Mouse (Mus musculus) embryonic facial prominence, embryonic 11.5 days (tissue): ENCODE results near the gene Plxnd1. TPM values are rescaled to one million over a fixed set of nuclear protein-coding genes. Genes with fewer than 3 reads are reported as not detected.

ENCODE experiments used
- ATAC-seq: fragments of 200-750 bp; cut with Nextera tagmentation; replicated peaks from 2 replicates; pipeline ENCODE4 v1.8.0; 2017; ENCODE audit warnings: low read depth; ENCODE audit not compliant: insufficient number of reproducible peaks, low FRiP score, low TSS enrichment
- DNase-seq: peaks from one replicate; pipeline ENCODE4 v3.0.0-alpha.2; 2015; ENCODE audit warnings: low spot score
- H3K27ac ChIP-seq: fragments of 300-500 bp; sonication (generic); replicated peaks from 2 replicates; pipeline ENCODE4 v1.5.1; 2014; ENCODE audit warnings: mild to moderate bottlenecking, low read depth, low read length, control low read depth
- H3K27me3 ChIP-seq: fragments of 300-500 bp; sonication (generic); 2 replicates; pipeline ENCODE4 v1.6.1; 2014; ENCODE audit warnings: mild to moderate bottlenecking, low read length, moderate library complexity, mixed read lengths; ENCODE audit not compliant: control insufficient read depth, insufficient read depth
- H3K36me3 ChIP-seq: fragments of 300-500 bp; sonication (generic); replicated peaks from 2 replicates; pipeline ENCODE4 v1.6.1; 2014; ENCODE audit warnings: low read depth, mild to moderate bottlenecking, low read length, moderate library complexity, mixed read lengths; ENCODE audit not compliant: control insufficient read depth, insufficient read depth
- H3K4me1 ChIP-seq: fragments of 300-500 bp; sonication (generic); 2 replicates; pipeline ENCODE4 v1.6.1; 2014; ENCODE audit warnings: low read length, mixed read lengths; ENCODE audit not compliant: control insufficient read depth, insufficient read depth
- H3K4me2 ChIP-seq: fragments of 300-500 bp; sonication (generic); 2 replicates; pipeline ENCODE4 v1.6.1; 2014; ENCODE audit warnings: low read depth, mild to moderate bottlenecking, control low read depth, low read length, moderate library complexity
- H3K4me3 ChIP-seq: fragments of 300-500 bp; sonication (generic); 2 replicates; pipeline ENCODE4 v1.5.1; 2014; ENCODE audit warnings: low read depth, low read length, control low read depth
- H3K9ac ChIP-seq: fragments of 300-500 bp; sonication (generic); replicated peaks from 2 replicates; pipeline ENCODE4 v1.6.1; 2014; ENCODE audit warnings: mild to moderate bottlenecking, control low read depth, low read length
- H3K9me3 ChIP-seq: fragments of 300-500 bp; sonication (generic); replicated peaks from 2 replicates; pipeline ENCODE4 v1.6.1; 2016; ENCODE audit warnings: mild to moderate bottlenecking, low read length, inconsistent platforms, mixed read lengths; ENCODE audit not compliant: control insufficient read depth
- WGBS: fragments of 180-500 bp; shearing (Covaris S2); extraction: QIAGEN DNeasy Blood & Tissue Kit; methylation state at CpG from one replicate; pipeline ENCODE4 v1.1.7; 2014; 5-methylcytosine and 5-hydroxymethylcytosine counted together
- polyA plus RNA-seq: library from polyadenylated mRNA; unstranded; fragments of >200 nt; fragmentation: Nextera tagmentation; extraction: Ambion mirVana; gene quantifications from 2 replicates; pipeline ENCODE4 v1.2.1, GENCODE M21; 2014

Plxnd1 gene
- polyA plus RNA-seq, 1 experiment from 2014 or later = 19.1 TPM

DNA sequence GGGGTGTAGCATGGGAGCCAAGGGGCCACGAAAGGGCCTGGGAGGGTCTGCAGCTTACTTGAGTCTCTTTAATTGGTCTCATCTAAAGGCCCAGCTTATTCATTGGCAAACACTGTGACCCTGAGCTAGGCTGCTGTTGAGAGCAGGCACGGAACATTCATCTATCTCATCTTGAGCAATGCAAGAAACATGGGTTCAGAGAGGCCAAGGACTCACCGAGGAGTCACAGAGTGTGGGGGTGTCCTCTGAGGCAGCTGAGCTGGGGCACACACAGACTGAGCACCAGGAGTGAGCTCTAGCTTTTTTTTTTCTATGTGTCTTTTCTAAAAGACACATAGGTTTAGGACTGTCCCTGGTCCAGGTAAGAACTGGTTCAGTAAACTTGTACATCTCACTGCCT is 62.4 kb downstream of the Plxnd1 start:
- no peaks in the 10 kb centered on the region for H3K36me3 ChIP-seq
- no peak for ATAC-seq
- DNase-seq = no peak
- no peak overlapping the region for H3K4me3 ChIP-seq
- H3K9me3 ChIP-seq = no peaks in the 10 kb centered on the region
- no peak overlapping the region for H3K27ac ChIP-seq
- 97% methylated on average over 3 of the region's 3 CpGs for WGBS
- H3K4me2 ChIP-seq = no peak overlapping the region
- H3K27me3 ChIP-seq = no peaks in the 10 kb centered on the region
- H3K9ac ChIP-seq = no peak overlapping the region
- H3K4me1 ChIP-seq = no peaks in the 10 kb centered on the region

DNA sequence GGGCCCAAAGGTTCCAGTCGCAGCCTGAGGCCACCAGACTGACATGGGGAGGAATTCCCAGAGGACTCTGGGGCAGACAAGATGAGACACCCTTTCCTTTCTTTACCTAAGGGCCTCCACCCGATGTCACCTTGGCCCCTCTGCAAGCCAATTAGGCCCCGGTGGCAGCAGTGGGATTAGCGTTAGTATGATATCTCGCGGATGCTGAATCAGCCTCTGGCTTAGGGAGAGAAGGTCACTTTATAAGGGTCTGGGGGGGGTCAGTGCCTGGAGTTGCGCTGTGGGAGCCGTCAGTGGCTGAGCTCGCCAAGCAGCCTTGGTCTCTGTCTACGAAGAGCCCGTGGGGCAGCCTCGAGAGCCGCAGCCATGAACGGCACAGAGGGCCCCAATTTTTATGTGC is 63.2 kb downstream of the Plxnd1 start, which contains the start of gene Rho:
Gene Rho, plus strand, starts transcription at position 110 of the 400 bp plus-strand sequence.
- Histone ChIP-seq H3K9me3 (no peaks in the 10 kb centered on the region), H3K4me2 (no peak within 1 kb of the TSS)

DNA sequence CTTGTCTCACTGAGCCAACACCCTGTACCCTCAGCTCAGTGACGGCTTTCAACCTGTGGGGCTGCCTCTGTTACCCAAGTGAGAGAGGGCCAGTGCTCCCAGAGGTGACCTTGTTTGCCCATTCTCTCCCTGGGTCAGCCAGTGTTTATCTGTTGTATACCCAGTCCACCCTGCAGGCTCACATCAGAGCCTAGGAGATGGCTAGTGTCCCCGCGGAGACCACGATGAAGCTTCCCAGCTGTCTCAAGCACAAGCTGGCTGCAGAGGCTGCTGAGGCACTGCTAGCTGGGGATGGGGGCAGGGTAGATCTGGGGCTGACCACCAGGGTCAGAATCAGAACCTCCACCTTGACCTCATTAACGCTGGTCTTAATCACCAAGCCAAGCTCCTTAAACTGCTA is 64.8 kb downstream of the Plxnd1 start:
- no peak overlapping the region for H3K27ac ChIP-seq
- WGBS = 52% methylated on average over 5 of the region's 5 CpGs
- H3K9ac ChIP-seq = no peak overlapping the region
- H3K4me2 ChIP-seq = no peak overlapping the region
- H3K4me3 ChIP-seq = no peak overlapping the region
- DNase-seq (no peak), ATAC-seq (no peak)
- no peaks in the 10 kb centered on the region for H3K27me3 ChIP-seq
- H3K36me3 ChIP-seq = no peaks in the 10 kb centered on the region
- H3K4me1 ChIP-seq = no peaks in the 10 kb centered on the region
- no peaks in the 10 kb centered on the region for H3K9me3 ChIP-seq

More for the DNA sequence above, 63.2 kb downstream of the Plxnd1 start, which contains the start of gene Rho:
- DNase-seq (no peak), ATAC-seq (no peak)
- Histone ChIP-seq H3K4me3 (no peak within 1 kb of the TSS), H3K9ac (no peak within 1 kb of the TSS), H3K36me3 (no peaks in the 10 kb centered on the region), H3K27me3 (no peaks in the 10 kb centered on the region), H3K4me1 (no peaks in the 10 kb centered on the region), H3K27ac (no peak within 1 kb of the TSS)
- WGBS = 90% methylated on average over 14 of the region's 14 CpGs

DNA sequence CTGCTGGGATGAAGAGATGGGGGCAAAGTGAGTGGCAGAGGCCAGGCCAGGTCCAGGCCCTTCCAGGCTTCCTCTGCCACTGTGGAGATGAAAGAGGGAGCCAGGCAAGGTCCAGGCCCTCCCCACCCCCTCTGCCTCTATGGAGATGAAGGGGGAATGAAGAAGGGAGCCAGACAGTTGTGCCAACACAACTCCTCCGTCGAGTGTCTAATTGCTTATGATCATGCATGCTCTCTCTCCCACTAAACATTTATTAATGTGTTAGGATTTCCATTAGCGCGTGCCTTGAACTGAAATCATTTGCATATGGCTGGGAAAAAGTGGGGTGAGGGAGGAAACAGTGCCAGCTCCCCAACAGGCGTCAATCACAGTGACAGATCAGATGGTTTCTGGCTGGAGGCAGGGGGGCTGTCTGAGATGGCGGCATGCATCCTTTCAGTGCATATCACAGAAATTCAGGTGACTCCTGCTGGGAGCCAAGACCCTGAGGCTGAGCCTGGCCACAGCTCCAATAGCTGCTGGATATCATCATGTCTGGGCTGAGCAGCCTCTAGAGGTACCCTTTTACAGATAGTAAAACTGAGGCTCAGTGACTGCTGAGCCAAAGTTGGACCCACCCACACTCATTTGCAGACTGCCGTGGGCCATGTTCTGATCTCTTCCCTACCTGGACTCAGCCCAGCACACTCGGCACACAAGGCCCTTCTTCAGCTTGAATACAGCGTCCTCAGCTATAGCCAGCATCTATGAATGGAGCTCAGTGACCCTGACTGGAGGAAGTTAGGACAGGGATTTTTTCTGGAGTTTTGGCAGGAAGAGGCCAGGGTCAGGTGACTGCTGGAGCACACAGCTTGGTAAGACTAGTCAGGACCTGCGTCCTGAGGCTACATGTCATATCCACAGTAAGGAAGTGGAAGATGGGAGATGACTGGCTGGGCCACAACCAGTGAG is 67.2 kb downstream of the Plxnd1 start:
- H3K4me2 ChIP-seq = no peak overlapping the region
- ATAC-seq (no peak), DNase-seq (no peak)
- H3K36me3 ChIP-seq = no peaks in the 10 kb centered on the region
- no peak overlapping the region for H3K27ac ChIP-seq
- no peaks in the 10 kb centered on the region for H3K27me3 ChIP-seq
- WGBS = 80% methylated on average over 10 of the region's 10 CpGs
- H3K4me1 ChIP-seq = no peaks in the 10 kb centered on the region
- no peak overlapping the region for H3K4me3 ChIP-seq
- H3K9ac ChIP-seq = no peak overlapping the region
- H3K9me3 ChIP-seq = no peaks in the 10 kb centered on the region

DNA sequence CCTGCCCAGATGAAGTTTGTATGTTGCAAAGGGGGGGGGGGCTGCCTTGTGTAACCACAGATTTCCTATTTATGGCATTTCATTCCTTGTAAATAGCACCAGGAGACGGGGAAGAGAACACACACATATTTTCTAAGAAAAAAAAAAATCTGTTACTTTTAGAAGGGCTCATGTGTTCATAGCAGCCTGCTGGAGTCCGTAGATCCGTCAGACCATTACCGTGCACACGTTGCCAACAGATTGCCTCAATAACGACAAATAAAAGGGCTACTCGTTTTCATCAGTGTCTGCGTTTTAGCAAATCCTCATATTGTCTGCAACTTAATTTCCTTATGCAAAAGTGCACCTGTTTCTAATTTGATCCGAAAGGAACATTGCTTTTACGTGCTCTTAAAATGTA is 68.4 kb downstream of the Plxnd1 start:
- no peak overlapping the region for H3K4me3 ChIP-seq
- no peak overlapping the region for H3K4me2 ChIP-seq
- no peaks in the 10 kb centered on the region for H3K27me3 ChIP-seq
- no peak overlapping the region for H3K9ac ChIP-seq
- no peaks in the 10 kb centered on the region for H3K36me3 ChIP-seq
- H3K4me1 ChIP-seq = no peaks in the 10 kb centered on the region
- no peak for ATAC-seq
- DNase-seq = no peak
- no peaks in the 10 kb centered on the region for H3K9me3 ChIP-seq
- H3K27ac ChIP-seq = no peak overlapping the region
- WGBS = 63% methylated on average over 10 of the region's 10 CpGs

DNA sequence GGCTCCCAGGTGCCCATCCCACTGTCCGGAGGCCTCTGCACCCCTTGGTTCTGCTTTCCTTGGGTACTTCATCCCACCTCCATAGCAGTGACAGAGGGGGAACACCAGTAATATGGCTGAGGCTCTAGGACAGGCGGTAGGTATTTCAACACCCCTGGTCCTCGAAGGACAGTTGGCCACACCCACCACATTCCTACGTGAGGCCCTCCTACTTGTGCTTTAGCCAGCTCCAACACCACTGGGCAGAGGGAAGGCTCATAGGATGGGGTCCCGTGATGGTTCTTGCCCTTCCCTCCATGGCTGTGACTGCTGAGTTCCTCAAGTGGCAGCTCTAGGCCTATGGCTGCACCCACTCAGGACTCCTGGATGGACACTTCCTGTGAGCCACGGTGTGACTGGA is 70.0 kb downstream of the Plxnd1 start:
- ATAC-seq (no peak), DNase-seq (no peak)
- WGBS = 42% methylated on average over 6 of the region's 6 CpGs
- H3K27me3 ChIP-seq = no peaks in the 10 kb centered on the region
- H3K9ac ChIP-seq = no peak overlapping the region
- no peak overlapping the region for H3K27ac ChIP-seq
- H3K4me3 ChIP-seq = no peak overlapping the region
- no peaks in the 10 kb centered on the region for H3K4me1 ChIP-seq
- H3K9me3 ChIP-seq = no peaks in the 10 kb centered on the region
- H3K4me2 ChIP-seq = no peak overlapping the region
- no peaks in the 10 kb centered on the region for H3K36me3 ChIP-seq

DNA sequence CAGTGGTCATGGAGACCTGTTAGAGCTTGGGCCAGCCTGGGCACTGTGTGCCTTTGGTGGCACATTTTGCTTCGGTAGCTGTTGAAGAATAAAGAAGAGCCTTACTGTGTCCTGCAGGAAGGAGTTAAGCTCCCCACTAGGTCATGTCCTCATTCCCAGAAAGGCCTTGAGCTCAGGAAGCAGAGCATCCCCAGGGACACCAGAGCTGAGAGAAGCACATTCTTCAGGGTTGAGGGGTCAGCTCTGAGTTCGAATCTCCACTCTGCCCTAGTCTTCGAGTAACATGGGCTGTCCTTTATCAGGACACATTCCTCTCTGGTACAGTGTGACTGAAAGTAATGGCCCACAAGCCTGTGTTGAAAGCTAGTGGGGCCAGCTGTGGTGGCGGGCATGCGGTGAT is 74.9 kb downstream of the Plxnd1 start:
- Histone ChIP-seq H3K4me2 (no peak overlapping the region), H3K9me3 (no peaks in the 10 kb centered on the region), H3K4me3 (no peak overlapping the region), H3K27ac (no peak overlapping the region), H3K36me3 (no peaks in the 10 kb centered on the region), H3K4me1 (no peaks in the 10 kb centered on the region), H3K27me3 (no peaks in the 10 kb centered on the region), H3K9ac (no peak overlapping the region)
- ATAC-seq (no peak), DNase-seq (no peak)
- WGBS = 91% methylated on average over 5 of the region's 5 CpGs

DNA sequence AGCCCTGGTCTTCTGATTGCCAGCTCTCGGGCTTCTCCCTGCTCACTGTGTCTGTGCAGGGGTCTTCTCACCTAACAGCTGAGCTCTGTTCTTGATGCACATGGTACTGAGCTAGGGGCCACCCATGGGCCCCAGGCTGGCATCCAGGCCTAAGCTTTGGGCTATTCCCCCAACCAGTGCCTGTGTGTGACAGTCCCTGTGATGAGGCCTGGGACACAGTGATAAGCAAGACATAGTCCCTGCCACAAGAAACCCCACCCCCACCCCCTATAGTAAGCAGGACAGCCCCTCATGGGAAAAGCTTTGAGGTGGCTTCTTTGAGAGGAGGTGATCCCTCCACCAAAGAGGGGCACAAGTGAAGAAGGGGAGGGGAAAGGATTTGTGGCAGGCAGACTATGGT is 76.2 kb downstream of the Plxnd1 start:
- Histone ChIP-seq H3K4me1 (no peaks in the 10 kb centered on the region), H3K4me3 (no peak overlapping the region), H3K9ac (no peak overlapping the region), H3K4me2 (no peak overlapping the region), H3K36me3 (no peaks in the 10 kb centered on the region), H3K9me3 (no peaks in the 10 kb centered on the region), H3K27me3 (no peaks in the 10 kb centered on the region), H3K27ac (no peak overlapping the region)
- 75% methylated on average over 1 of the region's 1 CpGs for WGBS
- no peak for DNase-seq
- ATAC-seq = no peak; the same call in 1 of the 2 replicates
